Mouse (Mus musculus) activated CD4-positive, CD25-positive, alpha-beta regulatory T cell, adult 4 months (primary cell): ENCODE results near the gene En2. TPM values are rescaled to one million over a fixed set of nuclear protein-coding genes. Genes with fewer than 3 reads are reported as not detected.

Source experiments
- ATAC-seq: one replicate; pipeline ENCODE4 v1.8.0; 2017
- polyA plus RNA-seq, 2 experiments: library from polyadenylated mRNA; unstranded; fragments of 100-300 nt; shearing (Covaris generic); gene quantifications; one replicate each; pipeline ENCODE4 v1.2.1; 2017

The En2 gene
- polyA plus RNA-seq, 2 experiments from 2014 or later = not detected

DNA sequence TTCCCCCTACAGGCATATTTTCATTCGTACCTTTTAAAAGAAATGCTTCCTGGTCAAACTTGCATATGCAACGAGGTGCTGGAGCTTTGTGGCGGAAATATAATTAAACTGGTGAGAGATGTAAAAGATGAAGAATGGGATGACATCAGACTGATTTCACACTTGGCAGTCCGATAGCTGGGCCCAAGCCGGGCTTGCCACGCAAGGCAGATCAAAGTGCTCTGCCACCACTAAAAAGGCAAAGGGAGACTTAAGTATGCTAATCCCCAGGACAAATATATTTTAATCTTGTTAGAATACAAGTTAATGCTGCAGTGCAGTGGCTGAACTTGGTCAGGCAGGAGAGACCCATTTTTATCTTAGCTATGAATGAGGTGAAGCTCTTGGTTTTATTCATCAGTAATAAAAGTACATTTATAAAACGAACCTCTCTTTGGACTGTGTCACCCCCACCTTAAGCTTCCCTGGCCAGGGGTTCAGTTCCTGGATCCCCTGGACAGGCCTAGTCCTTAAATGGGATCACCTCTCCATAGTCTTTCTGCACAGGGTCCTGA, 13.8 kb downstream of the En2 start:
- ATAC-seq = no peak

DNA sequence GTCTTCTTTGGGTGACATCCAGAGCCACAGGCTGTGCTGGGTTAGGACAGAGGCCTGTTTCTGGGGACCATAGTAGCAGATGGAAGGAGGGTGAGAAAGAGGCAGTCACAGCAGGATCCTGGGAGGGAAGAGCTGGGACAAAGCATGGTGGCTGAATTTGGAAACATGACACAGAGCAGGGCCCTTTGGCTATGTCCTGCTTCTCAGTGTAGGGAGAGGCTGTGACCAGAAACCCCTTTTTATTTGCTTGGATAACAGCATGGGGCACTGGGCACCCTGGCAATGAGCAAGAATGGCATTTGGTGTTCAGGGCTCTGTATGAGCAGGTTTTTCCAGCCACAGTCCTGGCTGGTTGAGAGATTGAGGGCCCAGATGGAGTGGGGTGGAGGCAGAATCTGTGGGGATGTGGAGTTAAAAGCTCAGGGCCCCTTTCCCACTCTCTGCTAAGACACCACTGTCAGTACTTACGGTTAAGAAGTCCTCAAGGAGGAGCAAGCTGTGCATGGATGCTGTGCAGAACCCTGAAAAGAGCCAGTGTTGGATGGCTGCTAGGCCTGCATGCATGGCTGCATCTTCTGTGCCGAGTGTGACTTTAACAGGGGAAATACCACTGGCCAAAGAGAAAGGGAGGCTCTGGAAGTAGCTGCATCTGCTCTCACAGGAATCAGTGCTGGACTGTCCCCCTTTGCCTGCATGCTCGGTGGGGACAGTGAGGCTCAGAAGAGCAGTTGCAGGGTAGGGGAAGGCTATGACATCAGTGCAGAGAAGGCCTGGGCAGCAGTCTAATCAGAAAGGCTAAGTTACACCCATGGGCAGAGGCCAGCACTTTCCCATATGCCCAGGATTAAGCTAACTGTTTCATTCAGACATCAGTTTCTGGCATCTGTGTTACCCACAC, 26.0 kb downstream of the En2 start:
- ATAC-seq = no peak

DNA sequence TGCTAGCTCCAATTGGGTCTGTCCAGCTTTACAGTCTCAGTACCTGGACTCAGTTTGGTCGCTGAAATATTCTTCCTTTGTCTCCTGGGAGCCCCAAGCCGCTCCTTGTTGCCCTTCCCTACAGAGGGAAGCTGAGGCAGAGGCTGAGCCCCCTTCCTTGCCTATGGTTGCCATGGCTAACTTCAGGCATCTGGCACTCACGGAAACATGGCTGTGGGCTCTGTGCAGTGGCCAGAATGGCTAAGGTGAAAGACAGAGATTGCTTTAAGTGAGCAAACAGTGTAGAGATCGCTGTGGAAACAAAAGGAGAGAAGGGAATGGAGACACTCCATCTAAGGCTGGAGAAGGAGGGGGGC, 26.6 kb downstream of the En2 start:
- no peak for ATAC-seq

DNA sequence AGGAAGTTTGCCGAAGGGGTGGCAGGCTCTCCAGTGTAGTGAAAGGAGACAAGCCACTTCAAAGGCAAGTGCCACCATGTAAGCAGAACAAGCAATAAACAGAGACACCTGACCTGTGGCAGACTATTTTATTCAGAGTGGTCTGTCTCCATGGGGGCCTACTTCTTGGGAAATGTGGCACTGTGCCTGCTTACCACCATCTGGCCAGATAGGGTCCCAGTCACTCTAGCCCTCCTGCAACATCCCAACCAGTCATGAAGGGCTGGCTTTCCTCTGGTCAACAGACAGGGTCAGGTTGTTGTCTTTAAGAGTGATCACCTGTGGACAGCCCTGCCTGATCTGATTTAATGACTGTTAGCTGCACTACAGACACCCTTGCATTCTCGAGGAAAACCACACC, 30.0 kb downstream of the En2 start:
- ATAC-seq = no peak

DNA sequence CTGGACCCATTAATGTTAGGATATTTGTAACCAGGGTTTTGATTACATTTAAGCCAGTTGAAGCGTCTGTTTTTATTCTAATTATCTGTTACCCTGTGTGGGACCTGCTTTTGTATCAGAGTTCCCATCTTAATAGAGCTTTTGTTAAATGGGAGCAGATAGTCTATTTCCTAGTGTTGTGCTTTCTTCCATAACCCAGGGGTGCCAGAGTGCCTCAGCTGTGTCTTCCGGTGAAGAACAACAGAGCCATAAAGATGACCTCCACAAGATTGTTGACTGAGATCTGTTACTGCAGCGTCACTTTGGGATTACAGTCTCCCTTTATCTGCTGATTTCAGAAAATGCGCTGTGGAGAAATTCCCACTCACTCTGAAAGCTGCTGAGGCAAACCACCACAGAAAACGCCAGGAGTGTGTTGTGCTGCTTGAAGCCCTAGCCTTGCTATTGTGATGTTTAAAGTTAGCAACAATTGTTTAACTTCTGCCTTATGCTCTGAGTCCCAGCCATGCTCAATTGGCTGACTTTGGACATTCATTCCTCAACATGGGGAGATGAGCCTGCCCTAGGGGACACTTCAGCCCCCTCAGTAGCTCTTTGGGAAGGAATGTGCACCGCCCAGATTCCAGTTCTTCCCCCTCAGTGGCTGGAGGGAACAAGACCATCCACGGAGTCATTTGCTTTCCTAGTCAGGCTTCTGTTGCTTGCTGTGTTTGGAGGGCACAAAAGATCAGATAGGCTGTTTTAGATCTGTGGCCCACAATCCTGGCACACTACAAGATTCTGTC, 33.8 kb downstream of the En2 start:
- no peak for ATAC-seq

GRCm38 (mm10) chr5:28203086-28203485, 37.6 kb downstream of the En2 start:
- no peak for ATAC-seq

GRCm38 (mm10) chr5:28204678-28205077, 39.2 kb downstream of the En2 start:
- no peak for ATAC-seq

- no peak for ATAC-seq
Observed at GRCm38 (mm10) chr5:28206448-28206847, 41.0 kb downstream of the En2 start.

DNA sequence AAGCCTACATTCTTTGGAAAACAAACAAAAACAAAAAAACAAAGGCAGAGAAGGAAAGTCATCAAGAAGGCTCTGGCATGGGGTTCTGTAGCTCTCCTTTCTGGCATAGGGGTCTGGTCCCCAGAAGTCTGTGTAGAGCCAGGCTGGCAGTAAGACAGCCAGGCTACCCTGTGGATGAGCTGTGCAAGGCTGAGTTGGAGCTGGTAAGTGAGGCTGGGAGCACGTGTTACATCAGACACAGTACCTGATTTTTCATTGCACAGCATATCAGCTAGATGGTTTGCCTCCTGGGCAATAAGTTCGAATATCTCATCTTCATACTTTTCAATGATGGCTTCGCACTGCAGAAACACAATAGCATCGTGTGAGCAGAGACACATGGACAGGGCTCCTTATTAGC, 41.5 kb downstream of the En2 start:
- ATAC-seq = no peak

- no peak for ATAC-seq
Observed at GRCm38 (mm10) chr5:28208726-28209520, 43.4 kb downstream of the En2 start.

- ATAC-seq = no peak
Observed at GRCm38 (mm10) chr5:28209549-28210431, 44.3 kb downstream of the En2 start.

DNA sequence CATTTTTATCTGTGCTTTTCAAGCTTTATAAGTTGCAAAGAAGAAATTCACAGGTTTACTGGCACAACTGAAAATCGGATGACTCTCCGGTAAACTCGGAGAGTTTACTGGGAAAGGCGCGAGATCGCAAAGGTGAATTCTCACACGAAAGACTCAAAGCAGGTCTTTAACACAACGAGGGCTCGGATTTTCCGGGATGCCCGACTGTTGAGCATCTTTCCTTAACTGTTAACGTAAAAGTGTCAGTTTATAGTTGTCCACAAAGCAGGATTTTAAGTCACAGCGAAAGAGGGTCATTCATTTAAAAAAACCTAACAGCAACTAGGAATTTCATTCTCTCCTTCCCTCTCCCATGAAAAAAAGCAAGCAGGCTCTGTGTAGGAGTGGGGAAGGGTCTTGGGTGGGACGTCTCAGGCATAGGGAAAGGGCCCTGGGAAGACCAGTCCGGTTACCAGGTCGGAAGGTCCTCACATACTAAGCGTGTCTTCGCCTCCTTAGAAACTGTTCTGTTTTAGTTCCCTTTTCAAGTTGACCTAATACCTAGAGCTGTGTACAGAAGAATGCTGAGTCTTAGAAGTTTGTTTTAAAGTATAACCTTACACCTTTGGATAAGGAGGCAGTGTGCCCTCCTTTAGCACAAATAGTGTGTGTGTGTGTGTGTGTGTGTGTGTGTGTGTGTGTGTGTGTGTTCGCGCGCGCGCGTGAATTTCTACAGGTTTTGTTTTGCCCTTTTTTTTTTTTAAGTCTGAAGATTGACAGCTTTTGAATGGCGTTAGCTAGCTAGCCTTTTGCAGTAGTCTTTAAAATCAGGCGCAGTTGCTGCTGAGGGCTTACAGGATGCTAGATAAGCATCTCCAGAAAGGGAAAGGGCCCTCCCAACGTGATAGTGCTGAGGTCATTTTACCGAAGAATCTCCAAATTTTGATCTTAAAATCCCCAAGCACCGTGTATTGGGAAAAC, 45.4 kb downstream of the En2 start:
- ATAC-seq = no peak

GRCm38 (mm10) chr5:28211651-28212310, 46.3 kb downstream of the En2 start:
- ATAC-seq = no peak

GRCm38 (mm10) chr5:28213441-28213840, 47.9 kb downstream of the En2 start:
- ATAC-seq = no peak

GRCm38 (mm10) chr5:28219596-28219995, 54.1 kb downstream of the En2 start:
- ATAC-seq = no peak
